Mouse (Mus musculus) stomach, embryonic 16.5 days (tissue): ENCODE data around the gene Obsl1. TPM values are rescaled to one million over a fixed set of nuclear protein-coding genes. Genes with fewer than 3 reads are reported as not detected.
A peak's percentile ranks its signal among the peaks of the same experiment; 100 is the strongest.

Experiments
- ATAC-seq: fragments of 200-750 bp; cut with Nextera tagmentation; 2 replicates; pipeline ENCODE4 v1.8.0; 2017; ENCODE audit warnings: moderate number of reproducible peaks, moderate TSS enrichment; ENCODE audit not compliant: insufficient read depth, low FRiP score
- H3K27ac ChIP-seq: fragments of 300-500 bp; sonication (generic); 2 replicates; pipeline ENCODE4 v1.5.1; 2014; ENCODE audit warnings: low read length
- H3K27me3 ChIP-seq: fragments of 300-500 bp; sonication (generic); 2 replicates; pipeline ENCODE4 v1.6.1; 2014; ENCODE audit warnings: low read length, control low read depth, mixed read lengths; ENCODE audit not compliant: control insufficient read depth, insufficient read depth
- H3K36me3 ChIP-seq: fragments of 300-500 bp; sonication (generic); 2 replicates; pipeline ENCODE4 v1.6.1; 2014; ENCODE audit warnings: low read length; ENCODE audit not compliant: control insufficient read depth, insufficient read depth
- H3K4me1 ChIP-seq: fragments of 300-500 bp; sonication (generic); 2 replicates; pipeline ENCODE4 v1.6.1; 2014; ENCODE audit warnings: low read length, control low read depth, mixed read lengths; ENCODE audit not compliant: control insufficient read depth, insufficient read depth
- H3K4me2 ChIP-seq: fragments of 300-500 bp; sonication (generic); 2 replicates; pipeline ENCODE4 v1.6.1; 2014; ENCODE audit warnings: low read depth, low read length, mixed read lengths
- H3K4me3 ChIP-seq: fragments of 300-500 bp; sonication (generic); replicated peaks from 2 replicates; pipeline ENCODE4 v1.5.1; 2014; ENCODE audit warnings: mild to moderate bottlenecking, low read length
- H3K9ac ChIP-seq: fragments of 300-500 bp; sonication (generic); 2 replicates; pipeline ENCODE4 v1.6.1; 2014; ENCODE audit warnings: low read length
- H3K9me3 ChIP-seq: fragments of 300-500 bp; sonication (generic); replicated peaks from 2 replicates; pipeline ENCODE4 v1.6.1; 2016; ENCODE audit warnings: low read length, control low read depth; ENCODE audit not compliant: control insufficient read depth
- WGBS: fragments of 180-500 bp; shearing (Covaris S2); extraction: QIAGEN DNeasy Blood & Tissue Kit; methylation state at CpG from one replicate; pipeline ENCODE4 v1.1.7; 2014; 5-methylcytosine and 5-hydroxymethylcytosine counted together
- polyA plus RNA-seq: library from polyadenylated mRNA; unstranded; fragments of >200 nt; fragmentation: Nextera tagmentation; extraction: Ambion mirVana; gene quantifications from 2 replicates; pipeline ENCODE4 v1.2.1, GENCODE M21; 2015

Gene Obsl1
- polyA plus RNA-seq, result 34.1 and 44.4 TPM in 2 replicates

DNA sequence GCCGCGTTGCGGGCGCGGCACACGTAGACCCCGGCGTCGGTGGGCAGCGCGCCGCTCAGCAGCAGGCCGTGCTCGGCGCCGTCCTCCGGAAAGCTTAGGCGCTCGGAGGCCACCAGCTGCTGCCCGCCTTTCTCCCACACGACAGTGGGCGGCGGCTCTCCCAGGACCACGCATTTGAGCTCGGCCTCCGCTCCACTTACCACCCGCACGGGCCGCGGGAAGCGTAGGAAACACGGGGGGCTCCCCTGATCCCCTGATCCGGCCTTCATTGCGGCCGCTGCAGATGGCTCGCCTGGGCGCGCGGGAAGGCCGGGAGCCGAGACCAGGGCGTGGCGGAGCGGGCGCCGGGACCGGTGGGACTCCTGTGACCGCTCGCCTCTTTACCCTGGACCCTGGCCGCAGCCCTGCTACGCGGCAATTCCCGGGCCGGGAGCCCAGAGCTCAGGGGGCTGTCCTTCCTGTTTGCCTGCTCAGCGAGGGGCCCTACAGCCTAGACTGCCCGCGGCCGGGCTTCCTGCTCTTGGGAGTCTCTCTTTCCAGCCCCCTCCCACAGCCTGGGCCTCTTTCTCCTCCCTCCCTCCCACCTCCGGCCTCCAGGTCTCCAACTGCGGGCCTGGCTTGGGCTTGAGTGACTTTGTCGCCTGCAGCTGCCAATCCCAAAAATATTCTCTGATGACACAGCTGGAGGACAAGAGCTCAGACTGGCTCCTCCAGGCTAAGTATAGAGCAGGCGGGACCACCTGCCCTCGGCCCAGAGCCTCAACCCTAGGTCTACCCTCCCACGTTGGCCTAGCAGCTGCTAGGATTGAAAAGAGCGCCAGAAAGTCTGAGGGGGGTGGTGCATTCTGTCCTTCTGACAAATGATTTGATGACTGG lies at the start of gene Obsl1:
Gene Obsl1 (minus strand): TSS at position 497 of the 876 bp plus-strand sequence.
- Histone ChIP-seq H3K4me3 (peak within 1 kb of the TSS; percentile 90), H3K27ac (peak within 1 kb of the TSS; percentile 89), H3K36me3 (peaks cover 11% of the 10 kb centered on the region), H3K9ac (peak within 1 kb of the TSS; percentile 83), H3K9me3 (no peaks in the 10 kb centered on the region), H3K4me1 (peaks cover 34% of the 10 kb centered on the region), H3K4me2 (peak within 1 kb of the TSS; percentile 96), H3K27me3 (no peaks in the 10 kb centered on the region)
- under 1% methylated on average over 63 of the region's 65 CpGs for WGBS
- ATAC-seq, result peak; percentile 92

DNA sequence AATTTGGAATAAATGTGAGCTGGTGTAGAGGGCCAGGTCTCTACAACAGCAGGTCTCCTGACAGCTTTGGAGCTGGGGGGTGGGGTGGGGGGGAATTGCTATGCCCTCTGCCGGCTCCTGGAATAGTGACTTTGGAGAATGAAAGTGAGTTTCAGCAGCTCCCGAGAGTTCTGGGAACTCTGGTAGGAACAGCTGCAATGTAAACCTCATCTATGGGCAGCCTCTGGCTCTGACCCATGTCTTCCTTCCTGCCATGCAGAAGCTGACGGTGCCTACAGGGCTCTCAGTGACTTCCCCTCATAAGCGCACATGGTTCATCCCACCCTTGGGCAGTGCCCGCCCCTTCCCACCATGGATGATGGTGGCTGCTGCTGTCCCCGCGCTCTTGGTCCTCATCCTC lies 49.4 kb upstream of the Obsl1 start:
- H3K27ac ChIP-seq, result no peak overlapping the region

DNA sequence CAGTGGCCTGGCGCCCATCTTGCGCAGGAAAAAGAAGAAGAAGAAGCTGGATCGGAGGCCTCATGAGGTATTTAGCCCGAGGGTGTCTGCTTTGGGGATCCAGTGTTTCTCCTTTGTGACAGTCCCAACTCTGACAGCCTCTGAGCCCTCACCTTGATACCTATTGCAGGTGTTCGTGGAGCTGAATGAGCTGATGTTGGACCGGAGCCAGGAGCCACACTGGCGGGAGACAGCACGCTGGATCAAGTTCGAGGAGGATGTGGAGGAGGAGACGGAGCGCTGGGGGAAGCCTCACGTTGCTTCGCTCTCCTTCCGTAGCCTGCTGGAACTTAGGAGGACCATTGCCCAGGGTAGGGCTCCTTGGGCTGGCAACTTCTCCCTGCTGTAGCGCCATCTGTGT lies 44.3 kb upstream of the Obsl1 start:
- ATAC-seq, result no peak
- WGBS, result 75% methylated on average over 15 of the region's 15 CpGs
- H3K27me3 ChIP-seq, result no peaks in the 10 kb centered on the region
- no peaks in the 10 kb centered on the region for H3K9me3 ChIP-seq
- H3K4me2 ChIP-seq, result no peak overlapping the region
- H3K4me1 ChIP-seq, result peaks cover 9% of the 10 kb centered on the region; the same call in 1 of the 2 replicates
- H3K27ac ChIP-seq, result no peak overlapping the region
- no peak overlapping the region for H3K4me3 ChIP-seq
- H3K9ac ChIP-seq, result no peak overlapping the region
- H3K36me3 ChIP-seq, result no peaks in the 10 kb centered on the region; the same call in 1 of the 2 replicates

More for the DNA sequence above, 49.4 kb upstream of the Obsl1 start:
- Histone ChIP-seq H3K9ac (no peak overlapping the region), H3K9me3 (no peaks in the 10 kb centered on the region), H3K4me1 (peaks cover 10% of the 10 kb centered on the region), H3K4me2 (no peak overlapping the region), H3K36me3 (peaks cover 5% of the 10 kb centered on the region; the same call in 1 of the 2 replicates), H3K4me3 (no peak overlapping the region), H3K27me3 (no peaks in the 10 kb centered on the region)
- ATAC-seq, result no peak
- WGBS, result 79% methylated on average over 7 of the region's 7 CpGs

DNA sequence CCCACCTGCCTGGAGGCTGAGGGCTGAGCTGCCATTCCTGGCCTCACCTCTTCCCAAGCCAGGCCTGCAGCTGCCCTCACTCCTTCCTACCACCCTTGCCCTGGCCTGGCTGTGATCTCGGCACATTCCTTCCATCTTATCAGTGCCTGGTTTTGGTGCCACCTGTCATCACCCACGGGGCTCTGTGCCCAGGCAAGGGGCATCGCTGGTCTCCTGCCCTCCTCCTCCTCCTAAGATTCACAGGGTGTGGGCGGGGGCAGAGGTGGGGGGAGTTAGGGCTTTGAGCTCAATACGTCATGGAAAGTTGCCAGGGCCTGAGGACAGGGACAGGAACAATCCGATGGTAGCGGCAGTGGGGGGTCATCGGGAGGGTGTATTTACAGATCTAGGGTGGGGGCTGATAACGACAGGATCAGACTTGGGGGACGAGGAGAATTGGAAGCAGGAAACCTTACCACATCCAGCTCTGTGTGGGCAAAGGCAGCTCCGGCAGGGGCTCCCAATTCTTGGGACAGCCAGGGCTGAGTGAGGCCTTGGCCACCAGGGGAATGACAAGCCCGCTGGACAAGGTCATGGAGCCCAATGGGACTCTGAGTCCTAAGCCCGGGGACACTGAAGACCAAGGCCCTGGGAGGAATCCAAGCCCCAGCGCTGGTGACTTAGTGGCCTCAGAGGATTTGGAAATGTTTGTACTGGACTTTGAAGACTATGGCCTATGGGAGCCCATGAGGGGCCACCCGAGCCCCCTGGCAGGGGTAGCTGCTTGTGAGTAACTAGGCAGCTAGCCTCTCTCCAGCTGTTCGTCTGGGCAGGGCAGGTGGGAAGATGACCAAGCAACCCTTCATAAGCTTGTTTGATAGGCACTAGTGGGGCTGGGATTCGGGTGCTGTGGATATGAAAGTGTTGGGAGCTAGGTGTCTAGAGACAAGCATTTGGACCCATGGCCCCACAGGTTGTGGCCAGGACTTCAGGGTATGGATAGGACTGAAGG lies 43.3 kb upstream of the Obsl1 start:
- no peak overlapping the region for H3K4me3 ChIP-seq
- no peaks in the 10 kb centered on the region; the same call in 1 of the 2 replicates for H3K36me3 ChIP-seq

DNA sequence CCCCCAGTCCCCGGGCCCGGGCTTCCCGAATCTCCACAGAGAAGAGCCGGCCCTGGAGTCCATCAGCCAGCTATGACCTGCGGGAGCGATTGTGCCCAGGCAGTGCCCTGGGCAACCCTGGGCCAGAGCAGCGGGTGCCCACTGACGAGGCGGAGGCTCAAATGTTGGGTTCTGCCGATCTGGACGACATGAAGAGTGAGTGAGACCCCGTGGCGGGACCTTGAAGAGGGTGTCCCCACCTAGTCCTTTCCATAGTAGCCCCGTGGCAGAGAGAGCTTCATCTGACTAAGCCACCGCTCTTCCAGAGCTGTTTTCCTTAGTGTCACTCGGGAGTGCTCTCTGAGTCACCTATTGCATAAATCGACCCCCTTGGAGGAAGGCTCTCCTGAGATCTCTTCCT lies 42.6 kb upstream of the Obsl1 start:
- H3K27me3 ChIP-seq, result no peaks in the 10 kb centered on the region
- no peak overlapping the region for H3K9ac ChIP-seq
- no peak for ATAC-seq
- H3K9me3 ChIP-seq, result no peaks in the 10 kb centered on the region
- peaks cover 9% of the 10 kb centered on the region; the same call in 1 of the 2 replicates for H3K4me1 ChIP-seq
- H3K27ac ChIP-seq, result no peak overlapping the region
- H3K4me2 ChIP-seq, result no peak overlapping the region
- H3K36me3 ChIP-seq, result no peaks in the 10 kb centered on the region; the same call in 1 of the 2 replicates
- WGBS, result 88% methylated on average over 17 of the region's 17 CpGs
- H3K4me3 ChIP-seq, result no peak overlapping the region

More for the DNA sequence above, 43.3 kb upstream of the Obsl1 start:
- 68% methylated on average over 17 of the region's 17 CpGs for WGBS
- Histone ChIP-seq H3K9me3 (no peaks in the 10 kb centered on the region), H3K4me1 (peaks cover 9% of the 10 kb centered on the region; the same call in 1 of the 2 replicates), H3K9ac (no peak overlapping the region), H3K27me3 (no peaks in the 10 kb centered on the region), H3K27ac (no peak overlapping the region), H3K4me2 (no peak overlapping the region)
- no peak for ATAC-seq

DNA sequence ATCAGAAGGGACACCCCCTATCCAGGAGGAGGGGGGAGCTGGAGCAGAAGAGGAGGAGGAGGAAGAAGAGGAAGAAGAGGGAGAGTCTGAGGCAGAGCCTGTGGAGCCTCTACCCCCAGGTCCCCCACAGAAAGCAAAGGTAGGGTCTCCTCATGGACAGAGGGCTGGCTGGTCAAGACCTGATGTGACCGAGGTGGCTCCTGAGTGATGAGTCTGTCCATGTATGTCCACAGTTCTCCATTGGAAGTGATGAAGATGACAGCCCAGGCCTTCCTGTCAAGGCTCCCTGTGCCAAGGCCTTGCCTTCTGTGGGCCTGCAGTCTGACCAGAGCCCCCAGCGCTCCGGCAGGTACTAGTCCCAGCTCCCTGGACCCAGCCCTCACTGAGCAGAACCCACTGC lies 41.8 kb upstream of the Obsl1 start:
- H3K4me3 ChIP-seq, result no peak overlapping the region

DNA sequence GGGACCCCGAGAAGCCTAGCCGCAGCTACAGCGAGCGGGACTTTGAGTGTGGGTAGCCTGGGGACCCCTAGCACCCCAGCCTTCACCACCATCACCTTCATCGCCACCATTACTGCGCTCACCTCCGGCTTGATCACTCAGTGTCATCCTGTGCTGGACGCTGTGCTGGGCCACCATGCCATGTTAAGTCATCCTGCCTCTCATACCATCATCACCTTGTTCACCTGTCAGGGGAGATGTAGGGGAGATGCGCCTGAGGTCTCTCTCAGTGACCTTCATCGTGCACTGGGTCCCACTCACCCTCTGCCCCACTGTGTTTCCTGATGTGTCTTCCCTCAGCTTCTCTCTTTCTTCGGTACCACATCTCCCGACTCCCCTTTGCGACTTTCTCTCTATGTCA lies 41.1 kb upstream of the Obsl1 start:
- H3K9ac ChIP-seq, result peak overlapping the region; percentile 81; the same call in 1 of the 2 replicates
- H3K4me1 ChIP-seq, result peaks cover 9% of the 10 kb centered on the region; the same call in 1 of the 2 replicates
- H3K36me3 ChIP-seq, result no peaks in the 10 kb centered on the region; the same call in 1 of the 2 replicates
- H3K4me3 ChIP-seq, result no peak overlapping the region
- no peaks in the 10 kb centered on the region for H3K9me3 ChIP-seq
- H3K27ac ChIP-seq, result no peak overlapping the region
- WGBS, result 91% methylated on average over 13 of the region's 13 CpGs
- H3K27me3 ChIP-seq, result no peaks in the 10 kb centered on the region
- ATAC-seq, result no peak
- no peak overlapping the region for H3K4me2 ChIP-seq

More for the DNA sequence above, 41.8 kb upstream of the Obsl1 start:
- Histone ChIP-seq H3K9me3 (no peaks in the 10 kb centered on the region), H3K27me3 (no peaks in the 10 kb centered on the region), H3K4me1 (peaks cover 9% of the 10 kb centered on the region; the same call in 1 of the 2 replicates), H3K36me3 (no peaks in the 10 kb centered on the region; the same call in 1 of the 2 replicates), H3K4me2 (no peak overlapping the region), H3K27ac (no peak overlapping the region), H3K9ac (0 out of 2 replicates have a peak overlapping the region, but pooled peaks have one; percentile 9)
- ATAC-seq, result no peak
- 92% methylated on average over 3 of the region's 3 CpGs for WGBS

DNA sequence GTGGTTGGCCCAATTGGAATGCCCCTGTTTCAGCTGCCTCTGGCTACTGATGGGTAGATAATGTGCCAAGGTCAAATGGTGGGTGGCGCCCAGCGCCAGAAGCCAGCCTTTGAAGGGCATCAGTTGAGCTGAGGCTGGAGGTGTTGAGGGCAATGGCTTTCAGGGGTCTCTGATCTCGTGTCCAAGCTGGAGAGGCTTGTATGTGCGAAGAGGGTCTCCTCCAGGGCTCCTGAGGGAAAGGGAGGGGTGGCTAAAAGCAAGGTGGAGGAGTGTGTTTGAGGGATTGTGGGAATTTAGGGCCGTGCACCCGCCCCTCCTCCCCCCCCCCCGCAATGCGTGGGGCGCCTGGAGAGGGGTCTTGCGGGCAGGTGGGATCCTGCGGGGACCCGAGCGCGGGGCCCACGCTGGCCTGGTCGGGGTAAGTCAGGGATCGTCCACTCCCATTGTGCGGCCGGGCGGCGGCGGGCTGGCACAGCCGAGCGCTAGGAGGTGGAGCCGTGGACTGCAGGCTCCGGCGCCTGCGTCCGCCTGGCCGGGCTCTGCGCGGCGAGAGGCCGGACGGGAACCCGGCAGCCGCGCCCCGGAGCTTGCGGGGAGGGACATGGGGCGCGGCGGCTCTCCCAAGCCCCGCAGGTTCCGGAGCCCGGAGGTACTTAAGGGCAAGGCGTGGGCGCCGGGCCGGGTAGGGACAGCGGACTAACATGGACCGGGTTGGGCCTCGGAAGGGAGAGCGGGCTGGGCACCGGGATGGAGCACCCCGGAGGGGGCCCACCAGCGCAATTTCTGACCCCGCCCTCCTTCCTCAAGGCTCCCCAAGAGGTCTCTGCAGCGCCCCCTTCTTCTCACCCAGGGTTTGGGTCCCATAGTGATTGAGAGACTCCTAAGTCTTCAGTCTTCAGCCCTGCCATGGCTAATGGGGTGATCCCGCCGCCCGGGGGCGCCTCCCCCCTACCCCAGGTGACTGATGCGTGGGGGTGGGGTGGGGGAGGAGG lies 40.0 kb upstream of the Obsl1 start, which contains the start of gene Slc4a3:
Gene Slc4a3 (plus strand): TSS at position 302 of the 992 bp plus-strand sequence.
- ATAC-seq, result peak; percentile 86
- Histone ChIP-seq H3K4me2 (peak within 1 kb of the TSS; percentile 74), H3K4me3 (peak within 1 kb of the TSS; percentile 81), H3K27me3 (no peaks in the 10 kb centered on the region), H3K9ac (peak within 1 kb of the TSS; percentile 81), H3K9me3 (no peaks in the 10 kb centered on the region), H3K27ac (peak within 1 kb of the TSS; percentile 70), H3K36me3 (no peaks in the 10 kb centered on the region), H3K4me1 (peaks cover 9% of the 10 kb centered on the region; the same call in 1 of the 2 replicates)
- under 1% methylated on average over 57 of the region's 64 CpGs for WGBS
